Mouse (Mus musculus): Measurements from ENCODE around the gene Tbl1x.

- TF ChIP-seq CTCF (conservative IDR thresholded peaks at IDR 0.05; ENCODE audit: insufficient read depth, insufficient read length, low read depth, low read length) (0 out of 2 replicates have a peak, but pooled peaks have one; percentile 8), POLR2A (IDR thresholded peaks at IDR 0.05; ENCODE audit: low read depth, low read length) (no peak)
Observed at GRCm38 (mm10) chrX:77638076-77638475, 127.3 kb downstream of the Tbl1x start.
